Mouse (Mus musculus) limb, embryonic 15.5 days (tissue): Measurements from ENCODE around the gene Olfr98. TPM values are rescaled to one million over a fixed set of nuclear protein-coding genes. Genes with fewer than 3 reads are reported as not detected.
"Not testable (repeated sequence)": the region's sequence is repeated elsewhere in the genome, so short reads cannot be mapped to it uniquely, and the experiment has no call there.

Source experiments
- ATAC-seq: fragments of 200-750 bp; cut with Nextera tagmentation; 2 replicates; pipeline ENCODE4 v1.8.0; 2017; ENCODE audit warnings: low read depth, moderate TSS enrichment; ENCODE audit not compliant: insufficient number of reproducible peaks, low FRiP score, low TSS enrichment
- H3K27ac ChIP-seq: fragments of 300-500 bp; sonication (generic); 2 replicates; pipeline ENCODE4 v1.5.1; 2015; ENCODE audit warnings: moderate library complexity, mild to moderate bottlenecking, inconsistent platforms
- H3K27me3 ChIP-seq: fragments of 300-500 bp; sonication (generic); 2 replicates; pipeline ENCODE4 v1.6.1; 2015; ENCODE audit warnings: inconsistent platforms
- H3K36me3 ChIP-seq: fragments of 300-500 bp; sonication (generic); 2 replicates; pipeline ENCODE4 v1.6.1; 2015; ENCODE audit warnings: inconsistent platforms
- H3K4me1 ChIP-seq: fragments of 300-500 bp; sonication (generic); 2 replicates; pipeline ENCODE4 v1.6.1; 2015; ENCODE audit warnings: inconsistent platforms
- H3K4me2 ChIP-seq: fragments of 300-500 bp; sonication (generic); 2 replicates; pipeline ENCODE4 v1.6.1; 2015; ENCODE audit warnings: mild to moderate bottlenecking, inconsistent platforms
- H3K4me3 ChIP-seq: fragments of 300-500 bp; sonication (generic); 2 replicates; pipeline ENCODE4 v1.5.1; 2015; ENCODE audit warnings: mild to moderate bottlenecking, inconsistent platforms
- H3K9ac ChIP-seq: fragments of 300-500 bp; sonication (generic); 2 replicates; pipeline ENCODE4 v1.6.1; 2015; ENCODE audit warnings: inconsistent platforms
- H3K9me3 ChIP-seq: fragments of 300-500 bp; sonication (generic); 2 replicates; pipeline ENCODE4 v1.6.1; 2016; ENCODE audit warnings: inconsistent platforms
- WGBS: fragments of 180-500 bp; shearing (Covaris S2); methylation state at CpG from one replicate; pipeline ENCODE4 v1.1.7; 2015; 5-methylcytosine and 5-hydroxymethylcytosine counted together
- polyA plus RNA-seq: library from polyadenylated mRNA; unstranded; fragments of >200 nt; fragmentation: Nextera tagmentation; extraction: Ambion mirVana; gene quantifications from 2 replicates; pipeline ENCODE4 v1.2.1, GENCODE M21; 2015

Olfr98 gene
- polyA plus RNA-seq, 1 experiment from 2014 or later: not detected

- Histone ChIP-seq H3K9me3 (no peaks in the 10 kb centered on the region), H3K27me3 (no peaks in the 10 kb centered on the region), H3K4me1 (no peaks in the 10 kb centered on the region), H3K27ac (no peak overlapping the region), H3K36me3 (no peaks in the 10 kb centered on the region), H3K4me3 (no peak overlapping the region), H3K9ac (no peak overlapping the region), H3K4me2 (no peak overlapping the region)
- no peak for ATAC-seq
- WGBS: 26% methylated on average over 5 of the region's 5 CpGs
These were observed 16.8 kb downstream of the Olfr98 start for GRCm38 (mm10) chr17:37246715-37247114.

DNA sequence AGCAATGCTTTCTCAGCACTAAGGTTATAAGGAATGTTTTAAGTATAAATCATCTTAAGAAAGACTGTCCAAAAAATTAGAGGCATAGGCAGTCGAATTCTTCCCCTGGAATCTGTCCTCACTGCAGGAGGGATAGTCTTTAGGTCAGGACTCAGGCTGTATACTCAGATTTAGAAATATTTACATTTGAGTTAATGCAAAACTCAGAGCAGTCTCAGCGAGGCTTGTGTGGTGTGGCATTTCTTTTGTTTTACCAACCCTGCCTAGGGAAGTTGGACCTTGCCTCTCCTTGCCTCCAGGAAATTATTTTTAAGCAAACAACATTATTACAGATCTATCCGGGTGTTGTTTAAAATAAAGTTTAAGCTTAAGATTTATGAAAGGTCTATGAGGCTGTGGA lies 21.4 kb downstream of the Olfr98 start:
- WGBS: 54% methylated on average over 3 of the region's 3 CpGs
- Histone ChIP-seq H3K36me3 (no peaks in the 10 kb centered on the region), H3K4me1 (no peaks in the 10 kb centered on the region), H3K27ac (no peak overlapping the region), H3K9ac (no peak overlapping the region), H3K27me3 (no peaks in the 10 kb centered on the region), H3K4me2 (no peak overlapping the region), H3K4me3 (no peak overlapping the region), H3K9me3 (no peaks in the 10 kb centered on the region)
- ATAC-seq: no peak

DNA sequence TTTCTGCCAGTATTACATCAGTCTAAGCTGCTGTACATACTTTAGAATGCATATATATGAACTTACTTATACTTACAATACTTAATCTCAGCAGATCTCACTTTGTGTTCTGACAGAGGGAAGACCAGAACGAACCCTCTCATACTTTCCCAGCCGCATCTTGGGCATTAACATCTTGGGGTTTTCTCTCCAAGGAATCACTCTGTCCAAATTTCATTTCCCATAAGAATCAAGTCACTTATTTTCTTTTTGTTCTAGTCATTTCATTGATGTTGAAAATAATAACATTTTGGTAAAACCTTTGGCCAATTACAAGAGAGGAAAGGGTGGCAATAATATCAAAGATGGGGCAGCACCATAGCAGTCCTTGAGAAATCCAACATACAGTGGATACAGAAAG lies 26.3 kb downstream of the Olfr98 start, which contains the start of gene Olfr97:
Olfr97 (minus strand) TSS at position 101 of the 400 bp plus-strand sequence.
- 88% methylated on average over 2 of the region's 2 CpGs for WGBS

GRCm38 (mm10) chr17:37221879-37222278 lies 41.7 kb downstream of the Olfr98 start:
- H3K36me3 ChIP-seq: no peaks in the 10 kb centered on the region
- H3K4me2 ChIP-seq: no peak overlapping the region
- H3K4me1 ChIP-seq: no peaks in the 10 kb centered on the region
- H3K27me3 ChIP-seq: no peaks in the 10 kb centered on the region
- no peak for ATAC-seq
- H3K27ac ChIP-seq: no peak overlapping the region
- H3K9ac ChIP-seq: no peak overlapping the region
- H3K4me3 ChIP-seq: no peak overlapping the region
- H3K9me3 ChIP-seq: 0 out of 2 replicates have a peak, but pooled peaks cover 3% of the 10 kb centered on the region
- 48% methylated on average over 1 of the region's 1 CpGs for WGBS

More for the DNA sequence above, 26.3 kb downstream of the Olfr98 start, which contains the start of gene Olfr97:
- ATAC-seq, H3K4me1 ChIP-seq, H3K27me3 ChIP-seq, H3K9me3 ChIP-seq, H3K27ac ChIP-seq, H3K9ac ChIP-seq, H3K4me2 ChIP-seq, H3K4me3 ChIP-seq, H3K36me3 ChIP-seq: not testable (repeated sequence)

GRCm38 (mm10) chr17:37219846-37220245 lies 43.7 kb downstream of the Olfr98 start, which contains the start of gene Olfr96:
Gene Olfr96 (plus strand): TSS chr17:37220146.
- no peak within 1 kb of the TSS for H3K4me2 ChIP-seq
- no peak for ATAC-seq
- no peak within 1 kb of the TSS for H3K4me3 ChIP-seq
- no peaks in the 10 kb centered on the region for H3K36me3 ChIP-seq
- H3K9ac ChIP-seq: no peak within 1 kb of the TSS
- H3K4me1 ChIP-seq: no peaks in the 10 kb centered on the region
- H3K27ac ChIP-seq: no peak within 1 kb of the TSS
- 54% methylated on average over 4 of the region's 4 CpGs for WGBS
- H3K27me3 ChIP-seq: no peaks in the 10 kb centered on the region
- H3K9me3 ChIP-seq: 0 out of 2 replicates have a peak, but pooled peaks cover 3% of the 10 kb centered on the region

DNA sequence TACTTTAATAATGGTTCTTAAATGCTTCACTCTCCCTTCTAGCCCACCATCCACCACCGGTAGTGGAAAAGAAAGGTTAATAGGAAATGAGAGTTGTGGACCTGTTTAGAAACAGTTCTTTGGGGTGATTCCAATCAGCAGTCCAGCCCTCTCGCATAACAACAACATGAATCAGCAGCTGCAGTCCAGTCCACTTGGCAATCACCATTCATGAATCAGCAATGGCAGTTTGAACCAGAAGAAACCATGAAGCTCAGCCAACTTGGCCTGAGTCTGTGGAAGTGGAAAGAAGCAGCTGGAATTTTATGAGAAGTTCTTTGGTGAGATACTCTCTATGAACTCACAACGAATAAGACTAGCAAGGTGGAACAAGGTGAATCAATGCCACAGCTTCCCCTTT lies 45.1 kb downstream of the Olfr98 start:
- no peaks in the 10 kb centered on the region for H3K4me1 ChIP-seq
- ATAC-seq: no peak
- no peak overlapping the region for H3K4me2 ChIP-seq
- no peak overlapping the region for H3K27ac ChIP-seq
- no peak overlapping the region for H3K4me3 ChIP-seq
- H3K36me3 ChIP-seq: no peaks in the 10 kb centered on the region
- 76% methylated on average over 3 of the region's 3 CpGs for WGBS
- 0 out of 2 replicates have a peak, but pooled peaks cover 3% of the 10 kb centered on the region for H3K9me3 ChIP-seq
- no peaks in the 10 kb centered on the region for H3K27me3 ChIP-seq
- no peak overlapping the region for H3K9ac ChIP-seq

DNA sequence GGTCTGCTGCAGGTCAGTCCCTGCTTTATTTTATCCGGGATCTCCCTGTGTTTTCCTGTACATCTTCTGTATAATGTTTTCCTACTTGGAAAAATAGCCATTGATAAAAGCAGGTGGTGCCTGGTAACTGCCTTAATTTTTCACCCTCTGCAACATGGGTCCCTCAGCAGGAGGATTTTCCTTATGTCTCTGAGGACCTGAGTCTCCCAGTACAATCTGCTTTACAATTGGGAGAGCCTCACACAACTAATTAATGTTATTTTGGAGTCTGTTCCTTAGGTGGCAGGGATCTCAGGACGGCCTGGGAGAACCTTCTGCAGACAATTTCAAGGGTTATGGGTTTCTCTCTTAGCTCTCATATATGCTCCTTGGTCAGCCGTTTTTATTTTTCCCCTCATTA lies 50.5 kb downstream of the Olfr98 start, which contains the start of gene Olfr95:
Olfr95 (minus strand) TSS at position 101 of the 400 bp plus-strand sequence.
- 65% methylated on average over 3 of the region's 3 CpGs for WGBS

More for the DNA sequence above, 50.5 kb downstream of the Olfr98 start, which contains the start of gene Olfr95:
- H3K9ac ChIP-seq: no peak within 1 kb of the TSS
- peaks cover 5% of the 10 kb centered on the region; the same call in 1 of the 2 replicates for H3K4me1 ChIP-seq
- H3K9me3 ChIP-seq: 0 out of 2 replicates have a peak, but pooled peaks cover 3% of the 10 kb centered on the region
- no peaks in the 10 kb centered on the region for H3K36me3 ChIP-seq
- H3K4me2 ChIP-seq: no peak within 1 kb of the TSS
- no peak within 1 kb of the TSS for H3K27ac ChIP-seq
- ATAC-seq: no peak
- H3K4me3 ChIP-seq: no peak within 1 kb of the TSS
- H3K27me3 ChIP-seq: peaks cover 15% of the 10 kb centered on the region

Other genes with a start within 250 kb of the Olfr98 start
- 0.14 TPM in 1 of 2 replicates, not detected in the other for gene Mog, start 240.4 kb downstream of the Olfr98 start, polyA plus RNA-seq
- gene Gabbr1, start 217.8 kb downstream of the Olfr98 start, polyA plus RNA-seq: 8.1 and 8.7 TPM in 2 replicates
- gene Olfr90, start 175.2 kb downstream of the Olfr98 start, polyA plus RNA-seq: not detected in 2 replicates
- gene Olfr91, start 165.5 kb downstream of the Olfr98 start, polyA plus RNA-seq: not detected in 2 replicates
- not detected in 2 replicates for gene Olfr92, start 143.7 kb downstream of the Olfr98 start, polyA plus RNA-seq
- not detected in 2 replicates for gene Olfr93, start 102.3 kb downstream of the Olfr98 start, polyA plus RNA-seq
- gene Ubd, start 69.9 kb downstream of the Olfr98 start, polyA plus RNA-seq: not detected in 2 replicates
- 0.12 and 0.14 TPM in 2 replicates for gene Olfr94, start 62.8 kb downstream of the Olfr98 start, polyA plus RNA-seq
- gene Olfr95, start 50.6 kb downstream of the Olfr98 start, polyA plus RNA-seq: not detected in 2 replicates
- not detected in 2 replicates for gene Olfr96, start 43.6 kb downstream of the Olfr98 start, polyA plus RNA-seq
- gene Olfr97, start 26.4 kb downstream of the Olfr98 start, polyA plus RNA-seq: not detected in 2 replicates
- 1.9 and 3.3 TPM in 2 replicates for gene H2-M3, start 6.5 kb upstream of the Olfr98 start, polyA plus RNA-seq
- gene Olfr99, start 19.7 kb upstream of the Olfr98 start, polyA plus RNA-seq: not detected in 2 replicates
- gene Olfr101, start 40.6 kb upstream of the Olfr98 start, polyA plus RNA-seq: not detected in 2 replicates
- not detected in 2 replicates for gene Olfr102, start 53.3 kb upstream of the Olfr98 start, polyA plus RNA-seq
- gene Olfr103, start 75.9 kb upstream of the Olfr98 start, polyA plus RNA-seq: not detected in 2 replicates
- not detected in 2 replicates for gene Olfr104-ps, start 95.8 kb upstream of the Olfr98 start, polyA plus RNA-seq
- not detected in 2 replicates for gene Olfr105-ps, start 115.3 kb upstream of the Olfr98 start, polyA plus RNA-seq
- gene Olfr106-ps, start 126.6 kb upstream of the Olfr98 start, polyA plus RNA-seq: not detected in 2 replicates
- gene Olfr107, start 135.5 kb upstream of the Olfr98 start, polyA plus RNA-seq: not detected in 2 replicates
- gene Olfr108, start 181.7 kb upstream of the Olfr98 start, polyA plus RNA-seq: not detected in 2 replicates
- not detected in 2 replicates for gene Olfr109, start 195.2 kb upstream of the Olfr98 start, polyA plus RNA-seq
- not detected in 2 replicates for gene H2-M2, start 219.8 kb upstream of the Olfr98 start, polyA plus RNA-seq
- gene Olfr110, start 228.7 kb upstream of the Olfr98 start, polyA plus RNA-seq: not detected in 2 replicates
- not detected in 2 replicates for gene Olfr111, start 244.3 kb upstream of the Olfr98 start, polyA plus RNA-seq